Mouse (Mus musculus) liver, postnatal 0 days (tissue): Measurements from ENCODE around the gene Gpd2. TPM values are rescaled to one million over a fixed set of nuclear protein-coding genes. Genes with fewer than 3 reads are reported as not detected.

ENCODE experiments used
- ATAC-seq: fragments of 200-750 bp; cut with Nextera tagmentation; 2 replicates; pipeline ENCODE4 v1.8.0; 2017; ENCODE audit warnings: mild to moderate bottlenecking, moderate library complexity
- DNase-seq: peaks from one replicate; pipeline ENCODE4 v3.0.0-alpha.2; 2016
- H3K27ac ChIP-seq: fragments of 300-500 bp; sonication (generic); 2 replicates; pipeline ENCODE4 v1.5.1; 2014; ENCODE audit warnings: antibody characterized with exemption, moderate library complexity, mild to moderate bottlenecking, low read depth
- H3K27me3 ChIP-seq: fragments of 300-500 bp; sonication (generic); 2 replicates; pipeline ENCODE4 v1.6.1; 2014; ENCODE audit warnings: low read length, control low read depth, mixed read lengths; ENCODE audit not compliant: insufficient read depth
- H3K36me3 ChIP-seq: fragments of 300-500 bp; sonication (generic); replicated peaks from 2 replicates; pipeline ENCODE4 v1.6.1; 2014; ENCODE audit warnings: mild to moderate bottlenecking, control low read depth, low read length, moderate library complexity, mixed read lengths; ENCODE audit not compliant: insufficient read depth
- H3K4me1 ChIP-seq: fragments of 300-500 bp; sonication (generic); 2 replicates; pipeline ENCODE4 v1.6.1; 2014; ENCODE audit warnings: antibody characterized with exemption, mild to moderate bottlenecking, control low read depth; ENCODE audit not compliant: insufficient read depth
- H3K4me2 ChIP-seq: fragments of 300-500 bp; sonication (generic); 2 replicates; pipeline ENCODE4 v1.6.1; 2014; ENCODE audit warnings: low read depth, mild to moderate bottlenecking, low read length, moderate library complexity, mixed read lengths
- H3K4me3 ChIP-seq: fragments of 300-500 bp; sonication (generic); 2 replicates; pipeline ENCODE4 v1.5.1; 2014; ENCODE audit warnings: low read depth, low read length
- H3K9ac ChIP-seq: fragments of 300-500 bp; sonication (generic); replicated peaks from 2 replicates; pipeline ENCODE4 v1.6.1; 2014; ENCODE audit warnings: mild to moderate bottlenecking, moderate library complexity
- H3K9me3 ChIP-seq: fragments of 300-500 bp; sonication (generic); 2 replicates; pipeline ENCODE4 v1.6.1; 2016; ENCODE audit warnings: mild to moderate bottlenecking, control low read depth, low read length, mixed read lengths
- CTCF ChIP-seq: sonication (generic); IDR thresholded peaks from 2 replicates; pipeline ENCODE4 v1.5.1; 2016; ENCODE audit warnings: antibody characterized with exemption, low read depth
- EP300 ChIP-seq: IDR thresholded peaks from 2 replicates; pipeline ENCODE4 v1.6.1; 2016; ENCODE audit warnings: antibody characterized with exemption, low read depth, mild to moderate bottlenecking
- WGBS: fragments of 180-500 bp; shearing (Covaris S2); extraction: QIAGEN DNeasy Blood & Tissue Kit; methylation state at CpG from one replicate; pipeline ENCODE4 v1.1.7; 2014; ENCODE audit not compliant: insufficient replicate concordance; 5-methylcytosine and 5-hydroxymethylcytosine counted together
- polyA plus RNA-seq: library from polyadenylated mRNA; unstranded; fragments of >200 nt; fragmentation: Nextera tagmentation; extraction: Ambion mirVana; gene quantifications from 2 replicates; pipeline ENCODE4 v1.2.1, GENCODE M21; 2015

Gpd2 gene
- polyA plus RNA-seq, 1 experiment from 2014 or later: 29.7 TPM

GRCm38 (mm10) chr2:57407414-57408019 is 170.1 kb downstream of the Gpd2 start:
- Histone ChIP-seq H3K27ac (no peak overlapping the region), H3K9ac (no peak overlapping the region), H3K9me3 (no peaks in the 10 kb centered on the region), H3K4me3 (no peak overlapping the region), H3K4me1 (no peaks in the 10 kb centered on the region), H3K4me2 (no peak overlapping the region), H3K27me3 (no peaks in the 10 kb centered on the region), H3K36me3 (no peaks in the 10 kb centered on the region)
- ATAC-seq (no peak), DNase-seq (no peak)
- TF ChIP-seq CTCF (no peak), EP300 (no peak)
- WGBS: 66% methylated on average over 4 of the region's 4 CpGs

- no peak overlapping the region for H3K27ac ChIP-seq
- H3K9ac ChIP-seq: no peak overlapping the region
- no peaks in the 10 kb centered on the region for H3K9me3 ChIP-seq
- no peaks in the 10 kb centered on the region for H3K4me1 ChIP-seq
- TF ChIP-seq CTCF (no peak), EP300 (no peak)
- DNase-seq (no peak), ATAC-seq (no peak)
- H3K4me3 ChIP-seq: no peak overlapping the region
- no peak overlapping the region for H3K4me2 ChIP-seq
- WGBS: 75% methylated on average over 4 of the region's 4 CpGs
- no peaks in the 10 kb centered on the region for H3K36me3 ChIP-seq
- H3K27me3 ChIP-seq: no peaks in the 10 kb centered on the region
These were observed 171.0 kb downstream of the Gpd2 start for GRCm38 (mm10) chr2:57408413-57408812.

DNA sequence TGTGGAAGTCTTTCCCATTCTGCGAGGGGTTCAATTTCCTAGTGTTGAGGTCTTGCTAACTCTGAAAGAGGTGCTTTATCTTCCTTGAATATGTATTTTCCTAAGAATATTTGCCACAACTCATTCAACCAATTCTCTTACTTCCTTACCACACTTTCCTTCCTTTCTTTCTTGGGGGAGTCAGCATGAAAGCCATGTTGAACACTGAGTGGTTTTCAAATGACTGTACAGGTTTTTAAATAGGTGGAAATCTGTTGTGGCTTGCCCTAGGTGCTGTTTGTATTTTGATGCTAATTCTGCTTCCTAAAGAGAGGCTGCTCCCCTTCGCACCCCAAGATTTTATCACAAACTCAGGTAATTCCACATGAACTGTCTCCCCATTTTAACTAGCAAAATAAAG is 174.1 kb downstream of the Gpd2 start:
- H3K4me3 ChIP-seq: no peak overlapping the region
- WGBS: 75% methylated on average over 2 of the region's 2 CpGs
- ATAC-seq: no peak

GRCm38 (mm10) chr2:57414550-57415160 is 177.2 kb downstream of the Gpd2 start:
- no peak overlapping the region for H3K4me3 ChIP-seq
- no peak overlapping the region for H3K27ac ChIP-seq
- no peak overlapping the region for H3K9ac ChIP-seq
- DNase-seq (no peak), ATAC-seq (no peak)
- H3K36me3 ChIP-seq: no peaks in the 10 kb centered on the region
- no peak for TF ChIP-seq EP300
- H3K9me3 ChIP-seq: no peaks in the 10 kb centered on the region
- 79% methylated on average over 9 of the region's 9 CpGs for WGBS
- no peaks in the 10 kb centered on the region for H3K27me3 ChIP-seq
- no peaks in the 10 kb centered on the region for H3K4me1 ChIP-seq
- H3K4me2 ChIP-seq: no peak overlapping the region

More for the DNA sequence above, 174.1 kb downstream of the Gpd2 start:
- Histone ChIP-seq H3K27ac (no peak overlapping the region), H3K4me1 (no peaks in the 10 kb centered on the region), H3K36me3 (no peaks in the 10 kb centered on the region), H3K9me3 (no peaks in the 10 kb centered on the region), H3K27me3 (no peaks in the 10 kb centered on the region), H3K9ac (no peak overlapping the region), H3K4me2 (no peak overlapping the region)
- DNase-seq: no peak
- TF ChIP-seq EP300 (no peak), CTCF (no peak)

GRCm38 (mm10) chr2:57416711-57417110 is 179.3 kb downstream of the Gpd2 start:
- no peak for TF ChIP-seq CTCF
- no peak for TF ChIP-seq EP300
- H3K4me2 ChIP-seq: no peak overlapping the region
- no peak overlapping the region for H3K4me3 ChIP-seq
- WGBS: 63% methylated on average over 1 of the region's 1 CpGs
- no peak for ATAC-seq
- no peak overlapping the region for H3K9ac ChIP-seq
- no peaks in the 10 kb centered on the region for H3K4me1 ChIP-seq
- DNase-seq: no peak
- H3K27me3 ChIP-seq: no peaks in the 10 kb centered on the region
- H3K27ac ChIP-seq: no peak overlapping the region
- H3K36me3 ChIP-seq: no peaks in the 10 kb centered on the region
- no peaks in the 10 kb centered on the region; the same call in 1 of the 2 replicates for H3K9me3 ChIP-seq

Other genes starting within 250 kb of the Gpd2 start
- gene Nr4a2, start 113.6 kb upstream of the Gpd2 start, polyA plus RNA-seq: 0.18 and 0.27 TPM in 2 replicates